Mouse (Mus musculus) urinary bladder, adult 2 months (tissue): ENCODE data around the gene Spag9. TPM values are rescaled to one million over a fixed set of nuclear protein-coding genes. Genes with fewer than 3 reads are reported as not detected.

ENCODE experiments used
- DNase-seq: peaks from one replicate; pipeline ENCODE4 v3.0.0; 2022; ENCODE audit warnings: low spot score
- polyA plus RNA-seq: library from polyadenylated mRNA; depleted of rRNA; stranded (reverse); fragments of >200 nt; gene quantifications from 2 replicates; pipeline ENCODE4 v1.2.3, GENCODE M21; 2012

The Spag9 gene
- polyA plus RNA-seq, 1 experiment = 42.1 TPM

DNA sequence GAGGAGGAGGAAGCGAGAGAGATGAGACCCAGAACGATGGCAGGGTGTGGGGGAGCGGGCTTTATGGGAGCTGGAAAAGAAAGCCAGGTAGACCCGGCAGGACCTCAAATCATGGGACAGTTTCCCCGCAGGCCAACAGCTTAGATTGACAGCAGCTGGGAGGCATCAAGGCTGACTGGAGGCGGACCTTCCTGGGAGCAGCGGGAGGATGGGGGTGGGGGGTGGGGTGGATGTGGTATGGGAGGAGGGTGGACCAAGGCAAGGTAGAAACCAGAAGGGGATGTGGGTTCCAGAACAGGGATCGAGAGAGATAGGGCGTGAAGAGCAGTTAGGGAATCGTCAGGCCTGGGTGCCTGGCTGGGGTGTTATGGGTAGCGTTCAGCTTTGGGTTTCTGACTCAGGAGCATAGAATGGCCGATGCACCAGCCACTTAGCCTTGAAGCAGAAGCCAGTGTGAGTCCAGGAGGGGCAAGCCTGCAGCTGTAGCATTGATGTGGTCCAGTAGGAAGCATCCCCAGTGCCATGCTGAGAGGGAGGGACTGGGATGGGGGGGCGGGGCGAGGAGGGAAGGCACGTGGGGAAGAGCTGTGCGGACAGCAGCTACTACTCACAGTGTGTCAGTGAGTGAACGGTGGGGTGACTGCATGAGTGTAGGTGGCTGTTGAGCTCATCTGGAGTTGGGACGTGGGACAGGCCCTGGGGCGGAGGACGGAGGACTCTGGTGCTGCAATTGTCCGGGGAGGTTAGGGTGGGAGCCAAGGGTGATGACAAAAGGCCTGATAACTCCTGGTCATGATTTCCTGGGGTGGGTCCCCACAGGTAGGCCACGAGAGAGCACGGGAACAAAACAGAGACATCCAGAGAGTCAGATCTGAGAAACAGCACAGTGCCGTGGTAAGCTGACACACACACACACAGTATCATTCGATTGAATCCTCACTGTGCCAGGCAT, 154.9 kb downstream of the Spag9 start:
- no peak for DNase-seq

DNA sequence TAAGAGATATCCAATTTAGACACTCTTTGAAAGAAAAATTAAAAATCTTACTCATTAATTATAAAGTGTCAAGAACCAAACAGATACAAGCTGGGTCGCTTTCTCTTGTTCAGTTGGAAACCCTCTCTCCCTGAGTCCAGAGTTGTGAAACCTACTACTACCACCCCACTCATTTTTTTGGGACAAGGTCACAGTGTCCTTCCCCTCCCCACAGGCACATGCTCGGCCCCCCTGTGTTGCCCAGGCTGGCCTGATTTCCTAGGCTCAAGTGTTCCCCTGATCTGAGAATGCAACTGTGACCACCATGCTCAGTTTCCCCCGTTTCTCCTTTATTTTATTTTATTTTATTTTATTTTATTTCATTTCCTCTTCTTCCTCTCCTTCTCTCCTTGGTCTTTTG, 158.3 kb downstream of the Spag9 start:
- no peak for DNase-seq

DNA sequence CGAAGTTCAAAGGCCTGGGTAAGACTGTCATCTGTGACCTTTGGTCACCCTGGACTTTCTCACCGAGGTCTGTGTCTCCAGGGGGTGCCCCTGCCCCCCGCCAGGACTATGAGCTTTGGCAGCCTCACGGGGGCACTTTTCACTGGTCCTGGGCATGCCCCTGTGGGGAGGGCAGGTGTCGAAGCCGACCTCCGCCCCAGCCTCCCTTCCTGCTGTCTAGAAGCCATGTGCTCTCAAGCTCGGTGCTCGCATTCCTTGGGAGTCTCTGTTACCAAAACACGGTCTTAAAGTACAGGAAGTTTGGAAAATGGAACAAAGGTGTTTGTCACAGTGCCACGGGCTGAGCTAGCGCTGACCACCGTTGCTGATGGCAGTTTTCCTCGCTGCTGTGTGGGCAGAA, 162.6 kb downstream of the Spag9 start:
- no peak for DNase-seq

DNA sequence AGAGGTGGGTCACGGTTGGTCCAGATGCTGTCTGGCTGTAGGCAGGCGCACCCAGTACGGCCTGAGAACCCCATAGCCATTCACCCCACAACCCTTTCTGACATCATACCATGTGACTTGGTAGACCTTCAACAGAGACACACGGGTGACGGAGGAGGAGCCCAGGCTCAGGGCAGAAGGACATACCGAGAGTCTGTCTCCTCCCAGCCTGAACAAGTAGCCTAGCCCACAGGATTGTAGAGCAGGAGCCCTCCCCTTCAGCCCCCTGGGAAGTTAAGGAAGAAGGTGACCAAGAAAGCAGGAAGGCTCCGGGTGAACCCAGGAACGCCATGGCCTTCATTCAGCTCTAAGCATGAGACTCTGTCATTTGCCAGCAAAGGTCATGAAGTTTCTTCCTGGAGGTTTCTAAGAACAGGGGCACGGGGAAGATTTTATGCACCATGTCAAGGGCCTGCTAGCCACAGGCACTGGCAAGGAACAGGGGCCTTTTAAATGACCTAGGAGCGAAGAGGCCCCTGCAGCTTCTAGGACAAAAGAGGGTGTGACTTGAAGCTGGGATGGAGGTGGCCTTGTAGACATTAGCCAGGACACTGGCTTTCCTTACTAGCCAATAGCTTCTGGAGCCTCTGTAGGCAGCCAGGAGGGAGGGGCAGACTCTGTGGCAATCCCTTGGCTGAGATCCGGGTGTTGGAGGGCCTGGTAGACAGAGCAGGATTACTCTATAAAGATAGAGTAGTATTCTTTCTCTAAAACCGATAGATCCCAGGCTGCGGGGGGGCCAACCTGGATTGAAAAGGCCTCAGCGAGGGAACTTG, 163.4 kb downstream of the Spag9 start:
- DNase-seq = no peak

DNA sequence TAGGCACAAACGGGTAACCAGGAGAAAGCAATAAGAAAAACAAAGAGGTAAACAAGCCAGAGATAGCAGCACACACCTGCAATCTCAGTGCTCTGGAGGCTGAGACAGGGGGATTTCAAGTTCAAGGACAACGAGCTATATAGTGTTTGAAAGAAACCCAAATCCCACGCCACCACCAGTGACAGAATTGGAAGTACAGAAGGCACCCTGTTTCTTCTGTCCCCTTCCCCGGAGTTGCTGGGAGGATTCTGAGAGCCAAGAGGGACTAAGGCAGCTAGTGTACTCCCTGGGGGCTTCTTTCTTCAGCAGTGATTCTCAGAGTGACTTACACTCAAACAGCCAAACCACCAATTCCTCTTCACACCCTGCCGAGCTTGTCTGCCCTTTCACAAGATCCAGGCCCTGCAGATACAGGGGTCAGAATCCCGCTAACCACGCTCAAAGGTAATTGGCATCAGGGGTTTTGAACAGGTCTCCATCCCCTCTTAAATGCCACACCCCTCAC, 164.1 kb downstream of the Spag9 start:
- no peak for DNase-seq

DNA sequence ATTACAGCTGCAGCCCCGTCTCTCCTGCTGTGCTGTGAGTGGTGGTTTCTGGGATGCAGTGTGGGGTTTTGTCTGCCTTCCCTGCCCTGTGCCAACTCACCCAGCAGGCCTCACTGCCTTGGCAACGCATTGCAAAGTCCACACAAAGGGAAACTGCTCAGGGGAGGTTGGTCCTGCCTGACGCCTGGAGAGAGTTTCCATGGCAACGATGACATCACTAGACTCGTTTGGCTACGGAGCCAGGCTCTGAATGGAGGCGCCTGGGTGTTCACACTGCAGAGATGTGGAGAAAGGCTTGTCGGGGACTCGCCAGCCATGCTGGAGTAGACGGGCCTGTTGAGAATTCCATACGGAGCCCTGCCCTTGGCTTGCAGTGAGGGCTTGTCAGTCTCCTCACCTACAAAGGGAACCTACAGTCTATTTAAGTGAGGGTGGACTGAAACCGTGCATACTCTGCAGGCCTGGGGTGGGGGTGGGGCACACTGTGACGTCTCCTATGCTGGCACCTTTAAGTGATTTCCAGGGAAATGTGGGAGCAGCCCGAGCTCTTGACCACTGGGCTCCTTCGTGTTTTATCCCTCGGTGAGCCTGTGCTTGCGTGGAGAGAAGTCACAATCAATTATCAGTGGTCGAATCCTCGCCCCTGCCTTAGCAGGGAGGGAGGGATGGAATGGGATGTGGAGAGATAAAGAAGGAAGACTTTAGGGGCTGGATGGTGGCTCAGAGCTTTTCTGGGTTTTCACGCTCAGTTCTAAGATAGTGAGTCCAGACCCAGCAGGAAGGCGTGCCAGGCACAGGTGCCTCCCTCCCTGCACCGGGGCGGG, 164.8 kb downstream of the Spag9 start:
- DNase-seq = peak; percentile 69

DNA sequence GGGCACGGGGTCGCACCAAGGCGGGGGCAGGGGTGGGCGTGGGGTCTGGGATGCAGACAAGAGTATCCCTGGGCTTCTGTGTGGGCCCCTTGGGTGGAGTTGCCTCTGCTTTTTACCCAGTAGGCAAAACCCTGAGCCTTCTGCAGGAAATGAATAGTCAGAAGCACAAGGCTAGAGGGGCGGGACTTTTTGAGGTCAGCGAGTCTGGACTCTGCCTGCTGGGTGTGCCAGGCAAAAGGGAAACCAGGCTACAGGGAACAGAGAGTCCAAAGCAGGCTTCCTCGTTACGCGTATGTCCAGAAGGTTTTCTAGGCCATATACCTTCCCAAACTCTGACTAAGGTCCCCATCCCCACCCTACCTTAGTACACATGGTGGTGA, 165.4 kb downstream of the Spag9 start:
- DNase-seq = no peak

DNA sequence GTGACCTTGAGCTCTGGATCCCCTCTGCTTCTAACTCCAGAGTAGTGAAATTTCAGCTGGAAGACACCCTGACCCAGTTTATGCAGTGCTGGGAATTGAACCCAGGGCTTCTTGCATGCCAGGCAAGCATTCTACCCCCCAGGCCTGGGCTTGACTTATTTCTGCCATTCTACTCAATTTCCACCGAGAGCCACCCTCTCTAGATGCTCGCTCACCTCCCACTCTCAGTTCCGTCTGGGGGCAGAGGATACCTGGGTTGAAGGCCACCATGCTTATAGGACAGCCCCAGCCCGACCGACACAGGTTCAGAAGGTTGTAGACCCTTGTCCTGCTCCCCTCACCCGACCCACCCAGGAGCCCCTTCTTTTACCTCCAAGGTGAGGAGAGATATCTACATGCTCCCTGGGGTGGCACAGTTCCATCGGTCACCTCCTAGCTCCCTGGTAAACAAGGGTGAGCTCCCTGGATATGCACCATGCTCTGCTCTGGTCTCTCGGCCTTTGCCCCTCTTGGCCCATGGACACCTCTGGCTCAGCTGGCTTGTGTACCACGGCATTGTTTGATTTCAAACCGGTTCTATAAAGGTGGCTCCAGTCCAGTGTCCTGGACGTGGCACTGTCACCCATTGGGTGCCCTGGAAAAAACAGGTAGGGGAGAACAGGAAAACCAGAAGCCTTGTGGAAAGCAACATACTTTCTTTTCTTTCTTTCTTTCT, 166.1 kb downstream of the Spag9 start:
- no peak for DNase-seq

DNA sequence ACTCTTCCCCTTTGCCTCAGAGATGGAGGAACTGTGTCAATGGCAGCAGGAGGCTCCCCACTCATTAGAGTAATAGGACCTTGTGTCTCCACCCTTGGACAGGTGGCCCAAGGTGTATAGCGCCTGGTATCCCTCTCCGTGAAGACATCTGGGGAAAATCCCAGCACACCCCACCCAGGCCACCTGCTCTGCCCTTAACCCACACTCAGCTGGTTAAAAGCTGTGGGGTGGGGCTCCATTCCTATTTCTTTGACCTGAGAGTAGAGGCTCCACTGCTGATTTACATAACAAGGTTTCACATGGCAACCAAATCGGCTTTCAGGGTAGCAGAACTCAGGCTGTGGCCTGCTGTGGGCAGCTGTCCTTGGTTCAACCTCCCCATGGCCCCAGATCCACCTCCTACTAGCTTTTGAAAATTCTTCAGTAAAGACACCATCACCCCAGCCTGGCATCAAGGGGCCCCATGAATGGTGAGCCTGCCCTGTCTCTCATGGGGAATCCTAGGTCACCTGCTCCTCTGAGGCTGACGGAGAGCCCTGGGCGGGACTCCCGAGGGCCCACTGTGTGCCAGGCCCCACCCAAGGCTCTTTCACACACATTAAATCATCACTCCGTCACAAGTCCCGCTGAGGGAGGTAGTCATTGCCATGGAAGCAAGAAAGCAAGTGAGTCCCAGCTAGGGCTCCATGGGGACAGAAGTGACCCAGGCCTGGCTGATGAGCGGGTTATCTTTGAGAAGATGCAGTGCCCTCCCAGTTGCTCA, 167.3 kb downstream of the Spag9 start:
- DNase-seq = no peak

DNA sequence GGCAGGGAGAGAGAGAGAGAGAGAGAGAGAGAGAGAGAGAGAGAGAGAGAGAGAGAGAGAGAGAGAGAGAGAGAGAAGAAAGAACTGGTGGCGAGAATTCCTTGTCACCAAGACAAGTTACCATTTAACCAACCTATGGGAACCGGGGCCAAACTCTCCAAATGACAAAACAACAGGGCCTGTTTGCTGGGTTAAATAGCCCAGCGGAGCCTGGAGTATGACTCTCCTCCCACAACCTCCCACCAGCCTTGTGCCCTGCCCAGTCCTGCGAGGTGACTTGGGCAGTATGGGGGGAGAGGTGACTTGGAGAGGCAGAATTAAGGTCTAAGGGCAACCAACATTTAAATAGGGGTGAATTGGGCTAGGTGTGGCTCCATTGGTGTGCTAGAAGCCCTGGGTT, 169.9 kb downstream of the Spag9 start:
- no peak for DNase-seq

DNA sequence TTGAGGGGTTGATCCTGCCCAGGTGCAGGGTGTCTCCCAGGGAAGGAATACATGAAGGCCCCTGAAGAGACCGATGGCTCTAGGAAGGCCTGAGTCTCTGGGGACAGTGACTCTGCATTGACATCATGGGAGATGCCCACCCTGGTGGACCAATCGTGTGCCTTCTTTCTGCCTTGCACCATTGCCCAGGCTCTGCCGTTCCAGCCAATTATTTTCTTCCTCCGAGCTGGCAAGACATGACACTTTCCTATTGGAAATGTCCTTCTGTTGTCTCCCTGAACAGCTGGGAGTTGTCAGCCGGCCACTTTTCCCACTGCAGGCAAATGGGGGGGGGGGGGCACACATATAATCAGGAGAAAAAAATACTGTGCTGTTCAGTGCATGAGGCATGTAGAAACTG, 172.3 kb downstream of the Spag9 start:
- no peak for DNase-seq

DNA sequence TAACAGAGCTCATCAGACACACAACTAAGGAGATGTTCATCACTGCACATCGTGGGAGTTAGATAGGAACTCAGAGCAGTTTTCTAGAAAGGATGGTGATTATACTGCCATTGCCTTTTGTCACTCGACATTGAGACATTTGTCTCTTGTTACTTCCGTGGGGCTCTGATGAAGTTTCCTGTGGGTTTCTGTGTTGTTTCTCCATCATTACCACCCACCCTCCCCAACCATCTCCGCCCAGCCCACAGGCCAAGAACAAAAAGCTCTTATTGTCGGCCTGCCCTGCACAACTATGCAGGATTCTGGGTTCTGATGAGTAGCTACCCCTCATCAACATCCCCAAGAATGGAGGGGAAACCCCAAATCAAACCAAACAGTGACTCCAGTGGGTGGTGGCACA, 173.7 kb downstream of the Spag9 start:
- no peak for DNase-seq

DNA sequence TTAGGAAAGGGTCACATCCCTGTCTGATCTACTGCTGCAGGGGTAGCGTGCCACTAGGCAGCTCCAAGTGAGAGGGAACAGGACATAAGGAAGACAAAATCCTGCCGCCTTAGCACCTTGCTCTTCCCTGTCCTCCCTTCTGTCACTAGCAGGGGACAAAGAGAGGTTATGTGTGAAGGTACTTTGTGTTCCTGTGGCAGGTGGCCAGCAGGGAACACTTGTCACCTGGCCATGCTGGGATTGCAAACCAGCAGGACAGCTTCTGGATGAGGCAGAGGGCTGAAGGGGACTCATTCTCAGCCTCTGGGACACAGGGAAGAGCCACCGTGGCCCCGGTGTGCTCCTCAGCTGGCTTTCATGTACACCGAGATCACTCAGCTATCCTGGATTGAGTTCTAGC, 175.8 kb downstream of the Spag9 start:
- no peak for DNase-seq

DNA sequence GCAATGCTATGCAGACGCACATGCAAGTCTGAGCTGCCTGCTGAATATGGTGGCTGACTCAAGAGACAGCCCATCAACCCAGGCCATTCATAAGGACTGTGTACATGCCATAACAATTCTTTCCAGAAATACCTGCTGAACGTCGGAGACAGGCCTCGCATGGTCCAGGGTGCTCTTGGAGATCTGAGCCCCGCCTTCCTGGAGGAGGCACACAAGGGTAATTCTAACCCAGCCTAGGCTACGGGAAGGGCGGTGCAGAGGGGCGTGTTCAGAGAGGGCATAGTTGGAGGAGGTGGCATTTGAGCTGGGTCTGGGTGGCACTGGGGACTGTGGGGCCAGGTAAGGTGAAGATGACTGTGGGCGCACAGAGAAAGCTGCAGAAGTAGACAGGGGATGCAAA, 176.3 kb downstream of the Spag9 start:
- no peak for DNase-seq

DNA sequence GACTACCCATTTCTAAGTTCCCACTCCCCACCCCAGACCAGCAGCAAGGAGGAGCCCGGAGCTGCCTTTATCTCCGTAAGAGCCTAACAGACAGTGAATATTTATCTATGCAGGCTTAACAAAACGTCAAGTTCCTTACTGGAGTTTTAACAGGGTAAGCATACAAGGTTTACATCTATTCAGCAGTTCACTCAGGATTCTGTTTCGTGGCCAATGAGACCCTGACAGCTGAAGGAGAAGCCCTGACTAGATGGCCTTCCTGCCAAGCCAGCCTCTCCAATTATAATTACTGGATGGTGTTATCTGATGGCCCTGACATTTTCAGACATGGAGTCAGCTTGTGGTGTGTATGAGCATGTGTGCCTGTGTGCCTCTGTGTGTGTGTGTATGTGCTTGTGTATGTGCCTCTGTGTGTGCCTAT, 177.8 kb downstream of the Spag9 start:
- no peak for DNase-seq

DNA sequence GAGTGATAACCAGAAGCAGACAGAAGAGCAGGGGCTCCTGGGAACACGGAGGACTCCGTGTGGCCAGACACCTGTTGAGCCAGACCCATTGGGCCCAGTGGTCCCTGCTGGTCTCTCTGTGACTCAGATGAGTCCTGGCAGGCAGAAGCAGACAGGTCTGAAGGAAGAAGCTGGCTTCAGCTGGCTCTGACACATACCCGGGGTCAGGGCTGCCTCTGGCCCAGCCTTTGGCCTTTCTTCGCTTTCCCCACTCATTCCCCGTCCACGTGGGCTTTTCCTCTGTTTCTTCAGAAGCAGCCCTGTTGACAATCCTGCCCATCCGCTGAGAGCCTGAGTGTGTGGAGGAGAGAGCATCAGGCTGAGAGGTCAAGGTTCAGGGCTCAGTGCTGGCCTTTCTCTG, 179.4 kb downstream of the Spag9 start:
- no peak for DNase-seq
